Mouse (Mus musculus): Measurements from ENCODE around the gene Atg2a. TPM values are rescaled to one million over a fixed set of nuclear protein-coding genes. Genes with fewer than 3 reads are reported as not detected.
A peak's percentile ranks its signal among the peaks of the same experiment; 100 is the strongest.

Atg2a gene
- total RNA-seq, 2 experiments from 2014 or later: 32.2 to 33.4 TPM

DNA sequence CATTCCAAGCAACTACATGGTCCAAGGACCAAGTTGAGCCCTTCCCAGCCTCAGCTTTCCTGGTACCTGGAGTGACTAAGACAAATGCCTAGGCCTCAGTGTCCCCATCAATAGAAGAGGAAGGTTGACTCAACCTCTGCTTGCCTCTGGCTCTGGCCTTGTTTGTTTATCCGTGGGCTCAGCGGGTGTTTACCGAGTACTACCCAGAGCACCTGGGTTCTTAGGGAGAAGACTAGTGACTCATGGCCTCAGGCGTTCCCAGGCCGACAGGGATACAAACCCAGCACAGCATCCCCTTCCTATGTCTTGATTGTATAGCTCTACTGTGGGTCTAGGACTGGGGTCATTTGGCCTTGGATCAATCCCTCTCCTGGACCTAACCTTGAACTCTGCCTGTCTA is 1.8 kb downstream of the Atg2a start:
- no peak for ATAC-seq (replicated peaks; ENCODE audit: low FRiP score, poor library complexity, severe bottlenecking)

DNA sequence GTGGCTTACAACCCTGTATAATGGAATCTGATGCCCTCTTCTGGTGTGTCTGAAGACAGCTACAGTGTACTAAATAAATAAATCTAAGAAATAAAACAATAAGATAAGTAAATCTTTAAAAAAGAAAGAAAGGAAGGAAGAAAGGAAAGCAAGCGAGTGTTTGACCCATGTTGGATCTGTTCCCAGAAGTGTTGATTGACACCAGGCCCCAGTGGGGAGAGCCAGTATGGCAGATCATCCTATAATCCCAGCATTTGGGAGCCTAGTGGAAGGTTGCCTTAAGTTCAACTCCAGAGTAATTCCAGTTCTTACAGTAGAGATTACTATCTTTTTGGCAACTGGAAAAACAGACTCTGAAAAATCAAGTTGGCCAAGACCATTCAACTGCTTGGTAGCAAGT is 4.3 kb downstream of the Atg2a start:
- ATAC-seq (replicated peaks; ENCODE audit: low FRiP score, poor library complexity, severe bottlenecking): no peak

DNA sequence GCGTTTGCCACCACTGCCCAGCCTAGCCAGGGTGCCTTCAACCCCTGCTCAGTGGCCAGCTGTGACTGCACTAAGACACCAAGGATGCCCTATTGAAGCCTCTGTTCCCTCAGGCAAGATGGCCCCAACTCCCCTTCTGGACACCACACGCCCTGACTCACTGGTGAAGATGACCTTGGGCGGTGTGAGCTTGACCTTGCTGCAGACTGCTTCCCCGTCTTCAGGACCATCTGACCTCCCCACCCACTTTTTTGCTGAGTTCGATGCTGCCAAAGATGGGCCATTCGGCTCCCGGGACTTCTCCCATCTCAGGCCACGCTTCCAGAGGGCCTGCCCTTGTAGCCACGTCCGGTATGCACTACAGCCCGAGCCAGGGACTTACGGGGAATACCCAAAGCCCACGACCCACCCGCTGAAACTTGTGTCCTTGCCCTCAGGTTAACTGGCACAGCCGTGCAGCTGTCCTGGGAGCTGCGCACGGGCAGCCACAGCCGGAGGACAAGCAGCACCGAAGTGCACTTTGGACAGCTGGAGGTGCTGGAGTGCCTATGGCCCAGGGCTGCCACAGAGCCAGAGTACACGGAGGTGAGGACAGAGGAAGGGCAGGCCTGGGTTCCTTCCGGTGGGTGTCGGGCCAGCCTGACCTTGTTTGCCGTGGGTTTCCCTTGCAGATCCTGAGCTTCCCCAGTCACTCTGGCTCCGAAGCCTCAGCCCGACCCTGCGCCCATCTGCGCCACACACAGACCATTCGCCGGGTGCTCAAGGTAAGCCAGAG is 6.2 kb downstream of the Atg2a start:
- no peak for ATAC-seq (replicated peaks; ENCODE audit: low FRiP score, poor library complexity, severe bottlenecking)

DNA sequence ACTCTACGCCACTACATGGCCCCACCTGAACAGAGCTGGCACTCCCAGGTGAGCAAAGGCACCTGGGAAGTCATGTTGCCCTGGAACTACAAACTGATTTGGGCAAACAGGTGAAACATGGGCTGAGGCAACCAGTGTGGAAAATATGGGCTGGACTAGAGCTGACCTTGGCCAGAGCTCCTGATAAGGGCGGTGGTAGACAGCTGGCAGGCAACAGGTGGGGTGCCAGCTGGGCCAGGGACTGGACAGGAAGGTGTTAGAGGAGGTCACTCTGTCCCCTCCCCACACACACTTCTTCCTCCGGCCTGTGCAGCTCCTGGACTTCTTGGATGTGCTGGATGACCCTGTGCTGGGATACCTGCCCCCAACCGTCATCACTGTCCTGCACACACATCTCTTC is 11.6 kb downstream of the Atg2a start:
- ATAC-seq (replicated peaks; ENCODE audit: low FRiP score, poor library complexity, severe bottlenecking): no peak

DNA sequence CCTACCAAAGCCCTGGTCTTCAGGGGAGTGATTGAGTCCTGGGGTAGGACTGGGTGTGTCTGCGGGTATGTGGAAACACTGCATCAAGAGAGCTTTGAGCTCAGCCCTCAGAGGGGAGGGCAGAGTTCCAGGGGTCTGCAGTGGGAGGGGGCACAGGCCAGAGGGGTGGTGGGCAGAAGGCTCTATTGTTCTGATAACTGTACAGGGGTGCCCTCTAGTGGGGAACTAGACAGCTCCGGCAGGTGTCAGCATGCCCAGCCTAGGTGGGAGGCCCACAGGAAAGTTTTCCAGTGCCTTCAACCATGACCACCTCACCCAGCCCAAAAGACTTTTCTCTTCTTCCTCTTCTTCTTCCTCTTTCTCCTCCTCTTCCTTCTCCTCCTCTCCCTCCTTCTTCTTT is 19.0 kb downstream of the Atg2a start:
- no peak for ATAC-seq (replicated peaks; ENCODE audit: low FRiP score, poor library complexity, severe bottlenecking)

DNA sequence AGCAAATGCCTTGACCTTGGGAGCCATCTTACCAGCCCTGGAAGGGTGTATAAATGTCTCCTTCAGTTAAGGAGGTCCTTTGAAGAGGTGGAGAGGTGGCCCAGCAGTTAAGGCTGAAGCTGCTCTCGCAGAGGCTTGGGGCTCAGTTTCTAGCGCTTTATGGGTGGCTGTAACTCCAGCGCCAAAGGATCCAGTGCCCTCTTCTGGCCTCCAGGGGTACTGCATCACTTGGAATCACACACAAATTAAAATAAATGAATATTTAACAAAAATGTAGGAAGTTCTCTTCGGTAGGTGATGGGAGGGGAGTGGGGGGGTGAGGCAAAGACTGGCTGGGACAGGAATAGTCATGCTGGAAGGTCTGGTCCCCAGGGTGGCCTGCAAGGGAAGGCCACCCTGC is 19.5 kb downstream of the Atg2a start:
- ATAC-seq (replicated peaks; ENCODE audit: low FRiP score, poor library complexity, severe bottlenecking): no peak

DNA sequence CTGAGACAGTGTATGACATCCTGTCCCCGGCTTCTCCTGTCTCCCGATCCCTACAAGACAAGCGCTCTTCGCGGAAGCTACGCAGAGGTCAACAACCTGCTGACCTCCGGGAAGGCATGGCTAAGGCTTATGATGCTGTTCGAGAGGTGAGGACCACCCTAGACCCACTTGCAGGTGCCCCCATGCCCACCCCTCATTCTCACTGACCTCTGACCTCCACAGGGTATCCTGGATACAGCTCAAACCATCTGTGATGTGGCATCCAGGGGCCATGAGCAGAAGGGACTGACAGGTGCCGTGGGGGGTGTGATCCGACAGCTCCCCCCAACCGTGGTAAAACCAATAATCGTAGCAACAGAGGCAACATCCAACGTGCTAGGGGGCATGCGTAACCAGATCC is 19.9 kb downstream of the Atg2a start:
- ATAC-seq (replicated peaks; ENCODE audit: low FRiP score, poor library complexity, severe bottlenecking): no peak

DNA sequence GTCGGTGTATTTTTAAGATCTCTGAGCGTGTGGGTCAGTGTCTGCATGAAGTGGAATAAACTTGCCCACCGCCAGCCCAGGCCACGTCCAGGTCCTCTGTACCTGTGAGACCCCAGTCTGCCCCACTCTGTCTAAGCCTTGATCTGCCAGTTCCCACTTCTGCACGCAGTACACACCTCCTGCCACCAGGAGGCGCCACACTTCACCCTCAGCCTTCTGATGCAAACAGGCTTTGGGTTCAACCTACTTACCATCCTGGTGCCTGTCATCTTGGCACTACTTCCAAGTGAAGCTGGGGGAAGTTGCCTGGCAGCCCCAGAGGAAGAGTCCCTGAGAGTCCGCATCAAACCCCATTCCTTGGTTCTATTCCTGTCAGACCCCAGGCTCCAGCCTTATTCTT is 20.8 kb downstream of the Atg2a start:
- peak; percentile 66 for ATAC-seq (replicated peaks; ENCODE audit: low FRiP score, poor library complexity, severe bottlenecking)

DNA sequence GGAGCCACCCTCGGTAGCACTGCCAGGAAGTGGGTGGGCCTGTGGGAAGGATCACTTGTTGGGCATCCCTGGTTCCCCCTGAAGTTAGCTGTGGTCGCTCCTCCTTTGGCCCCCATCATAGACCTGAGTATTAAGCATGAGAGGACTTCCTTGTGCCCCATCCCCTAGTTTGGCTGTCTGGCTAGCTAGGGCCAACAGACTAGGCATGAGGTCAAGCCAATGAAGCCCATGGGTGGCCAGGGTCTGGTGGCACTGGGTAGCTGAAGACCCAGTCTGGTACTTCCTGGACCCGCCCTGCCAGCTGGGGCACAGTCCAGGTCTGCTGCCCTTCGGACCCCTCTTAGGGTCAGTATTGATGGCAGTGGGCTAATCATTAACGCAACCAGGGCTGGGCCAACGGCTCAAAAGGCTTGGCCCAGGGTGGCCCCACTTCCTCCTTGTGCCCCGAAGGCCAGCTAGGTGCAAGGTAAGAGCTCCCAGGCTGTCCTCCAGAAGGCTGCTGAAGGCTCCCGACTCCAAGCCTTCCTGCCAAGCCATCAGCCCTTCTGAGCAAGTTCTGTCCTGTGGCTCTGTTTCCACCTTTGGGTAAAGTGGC is 21.5 kb downstream of the Atg2a start:
- ATAC-seq (replicated peaks; ENCODE audit: low FRiP score, poor library complexity, severe bottlenecking): no peak

DNA sequence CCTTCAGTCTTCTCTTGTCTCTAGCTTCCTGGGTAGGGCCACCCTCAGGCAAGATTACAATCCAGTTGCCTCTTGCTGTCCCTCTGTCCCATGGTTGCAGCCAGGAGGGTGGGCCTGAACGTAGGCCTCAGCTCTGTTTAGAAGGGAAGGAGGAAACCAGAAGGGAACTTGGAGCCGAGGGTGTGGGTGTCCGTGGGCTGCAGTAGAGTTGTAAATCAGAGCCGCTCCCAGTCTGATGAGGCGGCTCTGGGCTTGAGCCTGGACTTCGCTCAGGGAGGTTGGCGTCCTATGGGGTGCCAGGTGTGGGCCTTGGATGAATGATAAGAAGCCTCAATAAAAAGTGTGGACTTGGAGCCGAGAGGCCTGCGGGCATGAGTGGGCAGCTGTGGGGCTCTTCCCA is 22.7 kb downstream of the Atg2a start:
- no peak for ATAC-seq (replicated peaks; ENCODE audit: low FRiP score, poor library complexity, severe bottlenecking)

DNA sequence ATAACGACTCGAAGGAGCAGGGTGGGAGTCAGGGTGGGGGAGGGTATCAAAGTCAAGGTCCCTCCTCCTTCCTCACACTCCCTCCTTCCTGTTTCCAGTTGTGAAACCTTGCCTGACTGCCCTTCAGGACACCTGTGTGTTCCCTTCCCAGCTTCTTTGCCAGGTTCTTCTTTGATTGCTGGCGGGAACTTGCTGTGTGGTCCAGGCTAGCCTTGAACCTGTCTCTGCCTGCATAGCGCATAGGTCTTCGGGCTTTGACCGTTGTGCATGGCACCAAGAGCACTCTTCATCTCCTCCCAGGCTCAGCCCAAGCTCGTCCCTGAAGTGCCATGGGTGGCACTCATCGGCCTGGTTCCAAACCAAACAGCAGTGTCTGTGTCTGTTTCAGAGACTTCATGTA is 23.5 kb downstream of the Atg2a start:
- no peak for ATAC-seq (replicated peaks; ENCODE audit: low FRiP score, poor library complexity, severe bottlenecking)

DNA sequence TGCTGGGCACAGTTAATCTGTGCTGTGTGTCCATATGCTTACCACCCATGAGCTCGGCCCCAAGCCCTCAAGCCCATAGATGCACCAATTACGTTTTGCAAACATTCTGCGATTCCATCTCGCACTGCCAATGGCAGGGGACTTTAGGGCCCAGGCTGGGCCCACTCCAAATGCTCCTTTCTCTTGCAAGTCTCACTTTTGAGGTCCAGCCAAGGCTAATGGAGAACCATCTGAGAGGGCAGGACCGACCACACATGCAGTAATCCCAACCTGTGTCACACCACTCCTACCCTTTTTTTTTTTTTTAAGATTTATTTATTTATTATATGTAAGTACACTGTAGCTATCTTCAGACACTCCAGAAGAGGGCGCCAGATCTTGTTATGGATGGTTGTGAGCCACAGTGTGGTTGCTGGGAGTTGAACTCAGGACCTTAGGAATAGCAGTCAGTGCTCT is 24.3 kb downstream of the Atg2a start:
- ATAC-seq (replicated peaks; ENCODE audit: low FRiP score, poor library complexity, severe bottlenecking): no peak

DNA sequence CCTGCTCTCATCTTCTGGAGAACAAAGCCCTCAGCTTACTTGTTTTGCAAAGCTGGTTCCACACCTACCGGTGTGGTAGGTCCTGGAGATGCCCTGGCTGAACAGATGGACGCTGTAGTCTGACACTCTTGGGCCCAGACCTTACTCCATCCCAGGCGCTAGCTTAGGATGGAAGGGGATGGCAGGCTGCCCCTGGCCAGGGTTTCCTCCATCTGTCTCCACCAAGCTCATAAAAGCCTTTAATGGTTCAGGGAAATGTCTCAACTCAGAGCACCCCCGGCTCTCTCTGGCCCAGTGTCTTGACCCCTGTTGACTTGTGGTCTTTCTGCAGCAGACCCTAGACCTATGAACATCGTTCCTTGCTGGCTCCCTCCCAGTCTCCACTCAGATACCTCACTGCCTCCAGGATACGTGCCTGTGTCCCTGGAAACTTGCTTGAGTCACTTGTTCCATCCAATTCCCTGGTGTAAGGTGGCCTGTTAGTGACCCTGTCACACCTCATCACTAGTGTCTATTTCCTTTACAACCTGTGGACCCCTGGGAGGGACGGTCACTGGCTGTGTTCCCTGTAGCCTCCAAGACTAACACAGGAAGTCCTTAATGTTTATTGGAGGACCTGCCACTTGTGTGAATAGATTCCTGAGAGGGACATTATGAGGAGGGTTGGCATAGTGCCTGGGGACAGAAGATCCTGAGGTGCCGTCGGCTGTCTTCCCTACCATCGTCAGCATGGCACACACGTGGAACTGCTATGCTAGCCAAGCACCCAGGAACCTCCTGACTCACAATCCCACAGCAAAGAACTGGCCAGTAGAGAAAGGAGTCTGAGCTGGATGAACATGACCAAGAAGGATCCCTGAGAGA is 26.1 kb downstream of the Atg2a start:
- ATAC-seq (replicated peaks; ENCODE audit: low FRiP score, poor library complexity, severe bottlenecking): peak; percentile 22

DNA sequence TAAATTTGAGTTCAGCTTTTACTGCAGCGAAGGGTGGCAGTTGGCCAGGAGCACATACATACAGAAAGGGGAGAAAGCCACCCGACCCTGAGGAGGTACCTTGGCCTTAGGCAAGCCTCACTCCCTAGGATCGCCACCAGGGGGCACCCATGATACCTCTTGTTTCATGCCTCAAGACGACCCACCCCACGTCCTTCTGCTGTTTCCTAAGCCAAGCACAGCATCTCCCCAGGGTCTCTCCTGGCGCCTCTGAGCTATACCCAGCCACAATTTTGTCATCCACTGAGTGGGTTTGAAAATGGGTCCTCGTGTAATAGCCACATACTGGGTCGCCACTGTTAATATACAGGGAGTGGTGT is 26.7 kb downstream of the Atg2a start:
- ATAC-seq (replicated peaks; ENCODE audit: low FRiP score, poor library complexity, severe bottlenecking): peak; percentile 79

DNA sequence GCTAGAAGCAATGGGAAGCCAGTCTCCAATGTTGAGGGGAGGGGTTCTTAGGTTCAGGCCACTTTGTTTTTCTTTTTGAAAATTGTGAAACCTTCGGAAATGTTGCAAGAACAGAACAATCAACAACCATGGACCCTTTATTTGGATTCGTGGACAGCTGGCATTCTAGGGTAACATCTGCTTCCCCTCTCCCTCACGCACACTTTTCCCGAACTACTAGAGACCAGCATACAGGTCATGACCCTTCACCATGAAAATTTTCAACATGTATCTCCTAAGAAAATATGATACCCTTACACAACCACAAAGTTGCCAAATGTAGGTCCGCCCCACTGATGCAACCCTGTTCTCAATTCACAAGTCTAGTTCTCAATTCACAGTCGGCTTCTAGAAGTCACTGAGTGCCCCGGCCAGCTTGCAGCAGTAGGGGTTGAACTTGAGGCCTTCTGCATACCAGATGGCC is 27.2 kb downstream of the Atg2a start:
- ATAC-seq (replicated peaks; ENCODE audit: low FRiP score, poor library complexity, severe bottlenecking): no peak

DNA sequence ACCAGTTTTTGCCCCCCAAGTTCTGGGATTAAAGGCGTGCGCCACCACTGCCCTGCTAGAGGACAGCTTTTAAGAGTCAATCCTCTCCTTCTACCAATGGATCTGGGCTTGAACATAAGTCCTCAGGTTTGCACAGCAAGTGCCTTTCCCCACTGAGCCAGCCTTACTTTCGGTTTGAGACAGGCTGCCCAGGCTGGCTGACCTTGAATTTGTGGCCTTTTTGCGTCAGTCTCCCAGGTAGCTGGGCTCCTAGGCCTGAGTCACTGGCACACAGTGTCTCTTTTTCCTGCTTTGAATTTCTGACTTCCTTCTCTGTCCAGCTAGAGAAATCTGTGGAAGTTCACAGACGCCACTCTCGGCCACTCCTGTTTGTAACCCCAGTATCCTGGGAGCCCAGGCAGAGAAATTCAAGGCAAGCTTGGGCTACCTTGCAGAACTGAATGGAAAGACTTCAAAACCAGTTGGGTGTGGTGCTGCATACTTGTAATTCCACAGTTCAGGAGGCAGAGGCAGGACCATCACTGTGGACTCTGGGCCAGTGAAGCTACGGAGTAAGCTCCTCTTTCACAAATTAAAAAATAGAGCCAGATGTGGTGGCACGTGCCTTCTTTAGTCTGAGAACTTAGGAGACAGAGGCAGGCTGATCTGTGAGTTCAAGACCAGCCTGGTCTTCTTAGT is 28.5 kb downstream of the Atg2a start:
- ATAC-seq (replicated peaks; ENCODE audit: low FRiP score, poor library complexity, severe bottlenecking): no peak

DNA sequence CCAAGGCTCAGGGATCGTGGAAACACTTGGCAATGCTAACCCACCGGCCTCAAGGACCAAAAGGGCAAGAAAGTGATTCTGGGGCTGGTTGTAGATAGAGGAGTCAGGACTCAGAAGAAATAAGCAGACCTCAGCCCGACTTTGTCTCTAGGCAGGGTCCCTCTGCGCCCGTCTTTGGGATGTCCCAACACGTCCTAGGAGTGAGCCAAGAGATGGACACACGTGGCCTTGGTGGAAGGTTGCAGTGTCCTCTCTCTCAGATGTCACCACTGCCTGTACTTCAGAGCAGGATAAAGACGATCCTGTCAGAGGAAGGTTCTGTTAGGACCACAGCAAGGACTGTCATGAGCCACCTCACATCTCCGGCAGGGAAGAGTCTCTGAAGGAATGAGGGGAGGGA is 29.2 kb downstream of the Atg2a start:
- ATAC-seq (replicated peaks; ENCODE audit: low FRiP score, poor library complexity, severe bottlenecking): no peak

DNA sequence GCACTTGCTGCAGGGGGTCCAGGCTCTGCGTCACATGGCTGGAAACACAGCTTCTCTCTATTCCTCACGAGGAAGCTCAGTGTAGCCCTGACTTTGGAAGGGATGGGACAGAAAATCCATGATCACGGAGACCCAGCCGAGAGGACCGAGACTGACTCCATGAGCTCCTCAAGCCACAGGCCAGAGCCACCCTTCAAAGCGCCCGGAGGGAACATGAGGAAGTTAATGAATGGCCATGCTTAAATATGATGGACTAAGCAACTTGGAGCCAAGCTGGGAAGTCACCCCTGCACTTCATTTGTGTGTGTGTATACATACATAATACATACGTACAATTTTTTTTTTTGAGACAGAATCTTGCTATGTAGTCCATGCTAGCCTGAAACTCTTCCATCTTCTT is 29.7 kb downstream of the Atg2a start:
- ATAC-seq (replicated peaks; ENCODE audit: low FRiP score, poor library complexity, severe bottlenecking): no peak

DNA sequence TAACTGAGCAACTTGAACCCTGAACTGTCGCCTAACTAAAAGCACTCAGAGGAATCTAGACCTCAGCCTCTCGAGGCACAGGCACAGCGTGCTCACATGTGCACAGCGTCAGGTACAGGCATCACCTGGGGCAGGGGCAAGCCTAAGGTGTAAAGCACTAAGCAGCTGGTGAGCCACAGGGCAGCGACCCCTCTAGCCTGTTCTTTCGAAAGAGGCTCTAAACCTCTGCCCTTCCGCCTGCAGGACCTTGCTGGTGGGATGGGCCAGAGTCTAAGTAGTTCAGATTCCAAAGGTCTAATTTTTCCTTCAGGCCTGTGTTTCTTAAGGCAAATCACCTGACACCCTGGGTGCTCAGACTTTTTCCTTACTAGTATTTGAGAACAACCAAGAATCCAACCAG is 30.6 kb downstream of the Atg2a start:
- ATAC-seq (replicated peaks; ENCODE audit: low FRiP score, poor library complexity, severe bottlenecking): no peak

DNA sequence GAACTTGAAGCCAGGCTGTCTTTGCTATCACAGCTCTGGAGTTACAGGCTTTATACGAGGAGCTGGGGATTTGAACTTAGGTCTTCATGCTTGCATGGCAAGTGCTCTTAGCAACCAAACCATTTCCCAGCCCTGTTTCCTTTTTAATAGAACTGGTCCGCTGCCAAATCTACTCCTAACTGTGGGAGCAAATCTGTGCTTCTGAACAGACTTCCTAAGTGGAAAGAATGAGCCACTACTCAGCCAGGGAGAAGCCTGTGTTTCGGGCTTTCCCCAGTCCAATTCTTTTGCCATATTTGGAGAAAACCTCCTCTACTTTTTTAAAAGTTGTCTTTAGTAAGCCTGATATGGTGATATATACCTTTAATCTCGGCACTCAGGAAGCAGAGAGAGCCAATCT is 31.3 kb downstream of the Atg2a start:
- ATAC-seq (replicated peaks; ENCODE audit: low FRiP score, poor library complexity, severe bottlenecking): no peak

Data from erythroblast, adult 5-6 weeks (primary cell).